Mouse (Mus musculus): ENCODE results near the gene Fndc3b. TPM values are rescaled to one million over a fixed set of nuclear protein-coding genes. Genes with fewer than 3 reads are reported as not detected.

Gene Fndc3b
- polyA plus RNA-seq, 1 experiment from 2014 or later: 20.3 TPM

GRCm38 (mm10) chr3:27665338-27665737, 45.8 kb downstream of the Fndc3b start:
- Histone ChIP-seq H3K4me1 (replicated peaks) (peaks cover 12% of the 10 kb centered on the region), H3K4me2 (no peak overlapping the region), H3K9ac (replicated peaks) (no peak overlapping the region), H3K4me3 (replicated peaks) (no peak overlapping the region), H3K36me3 (no peaks in the 10 kb centered on the region), H3K27ac (peak overlapping the region; percentile 4; the same call in 1 of the 2 replicates), H3K9me3 (no peaks in the 10 kb centered on the region), H3K27me3 (no peaks in the 10 kb centered on the region)
- no peak for ATAC-seq (ENCODE audit: insufficient number of reproducible peaks, insufficient read depth, low FRiP score, low TSS enrichment, low read depth)
- 6% methylated on average over 1 of the region's 1 CpGs for WGBS

- 52% methylated on average over 5 of the region's 5 CpGs for WGBS
Observed at GRCm38 (mm10) chr3:27663221-27663620, 47.9 kb downstream of the Fndc3b start.

GRCm38 (mm10) chr3:27658198-27658763, 52.8 kb downstream of the Fndc3b start:
- H3K27me3 ChIP-seq: no peaks in the 10 kb centered on the region
- H3K4me3 ChIP-seq (replicated peaks): no peak overlapping the region
- ATAC-seq (ENCODE audit: insufficient number of reproducible peaks, insufficient read depth, low FRiP score, low TSS enrichment, low read depth): no peak
- 85% methylated on average over 4 of the region's 4 CpGs for WGBS
- H3K4me1 ChIP-seq (replicated peaks): peaks cover 44% of the 10 kb centered on the region
- no peaks in the 10 kb centered on the region for H3K9me3 ChIP-seq
- no peaks in the 10 kb centered on the region for H3K36me3 ChIP-seq
- no peak overlapping the region for H3K27ac ChIP-seq
- H3K4me2 ChIP-seq: no peak overlapping the region
- no peak overlapping the region for H3K9ac ChIP-seq (replicated peaks)

More at GRCm38 (mm10) chr3:27663221-27663620, 47.9 kb downstream of the Fndc3b start:
- no peak for ATAC-seq (ENCODE audit: insufficient number of reproducible peaks, insufficient read depth, low FRiP score, low TSS enrichment, low read depth)
- Histone ChIP-seq H3K27ac (no peak overlapping the region), H3K4me2 (no peak overlapping the region), H3K27me3 (no peaks in the 10 kb centered on the region), H3K4me3 (replicated peaks) (no peak overlapping the region), H3K4me1 (replicated peaks) (peaks cover 14% of the 10 kb centered on the region), H3K9ac (replicated peaks) (no peak overlapping the region), H3K9me3 (no peaks in the 10 kb centered on the region), H3K36me3 (no peaks in the 10 kb centered on the region)

- Histone ChIP-seq H3K4me3 (replicated peaks) (no peak overlapping the region), H3K9ac (replicated peaks) (no peak overlapping the region), H3K9me3 (no peaks in the 10 kb centered on the region), H3K4me2 (no peak overlapping the region), H3K36me3 (no peaks in the 10 kb centered on the region), H3K27me3 (no peaks in the 10 kb centered on the region), H3K4me1 (replicated peaks) (peaks cover 56% of the 10 kb centered on the region), H3K27ac (no peak overlapping the region)
- ATAC-seq (ENCODE audit: insufficient number of reproducible peaks, insufficient read depth, low FRiP score, low TSS enrichment, low read depth): 0 out of 2 replicates have a peak, but pooled peaks have one; percentile 28
- 68% methylated on average over 7 of the region's 7 CpGs for WGBS
Observed at GRCm38 (mm10) chr3:27656764-27657390, 54.2 kb downstream of the Fndc3b start.

GRCm38 (mm10) chr3:27655673-27656072, 55.4 kb downstream of the Fndc3b start:
- Histone ChIP-seq H3K4me3 (replicated peaks) (no peak overlapping the region), H3K4me1 (replicated peaks) (peaks cover 66% of the 10 kb centered on the region), H3K27me3 (no peaks in the 10 kb centered on the region), H3K27ac (peak overlapping the region; percentile 58), H3K9me3 (no peaks in the 10 kb centered on the region), H3K9ac (replicated peaks) (no peak overlapping the region), H3K36me3 (no peaks in the 10 kb centered on the region), H3K4me2 (no peak overlapping the region)
- 68% methylated on average over 4 of the region's 4 CpGs for WGBS
- no peak for ATAC-seq (ENCODE audit: insufficient number of reproducible peaks, insufficient read depth, low FRiP score, low TSS enrichment, low read depth)

- Histone ChIP-seq H3K36me3 (no peaks in the 10 kb centered on the region), H3K9me3 (no peaks in the 10 kb centered on the region), H3K27ac (no peak overlapping the region), H3K9ac (replicated peaks) (no peak overlapping the region), H3K27me3 (no peaks in the 10 kb centered on the region), H3K4me2 (no peak overlapping the region), H3K4me3 (replicated peaks) (no peak overlapping the region), H3K4me1 (replicated peaks) (peaks cover 66% of the 10 kb centered on the region)
- 84% methylated on average over 11 of the region's 11 CpGs for WGBS
- ATAC-seq (ENCODE audit: insufficient number of reproducible peaks, insufficient read depth, low FRiP score, low TSS enrichment, low read depth): no peak
Observed at GRCm38 (mm10) chr3:27655042-27655441, 56.1 kb downstream of the Fndc3b start.

GRCm38 (mm10) chr3:27652451-27653011, 58.6 kb downstream of the Fndc3b start:
- 83% methylated on average over 9 of the region's 9 CpGs for WGBS
- H3K27ac ChIP-seq: peak overlapping the region; percentile 73
- no peak overlapping the region for H3K4me2 ChIP-seq
- H3K4me1 ChIP-seq (replicated peaks): peaks cover 68% of the 10 kb centered on the region
- no peaks in the 10 kb centered on the region for H3K27me3 ChIP-seq
- no peaks in the 10 kb centered on the region for H3K9me3 ChIP-seq
- H3K36me3 ChIP-seq: no peaks in the 10 kb centered on the region
- no peak overlapping the region for H3K9ac ChIP-seq (replicated peaks)
- ATAC-seq (ENCODE audit: insufficient number of reproducible peaks, insufficient read depth, low FRiP score, low TSS enrichment, low read depth): no peak
- H3K4me3 ChIP-seq (replicated peaks): no peak overlapping the region

GRCm38 (mm10) chr3:27651731-27652130, 59.4 kb downstream of the Fndc3b start:
- no peaks in the 10 kb centered on the region for H3K9me3 ChIP-seq
- ATAC-seq (ENCODE audit: insufficient number of reproducible peaks, insufficient read depth, low FRiP score, low TSS enrichment, low read depth): no peak
- 54% methylated on average over 6 of the region's 6 CpGs for WGBS
- no peak overlapping the region for H3K4me3 ChIP-seq (replicated peaks)
- no peaks in the 10 kb centered on the region for H3K27me3 ChIP-seq
- no peak overlapping the region for H3K9ac ChIP-seq (replicated peaks)
- no peaks in the 10 kb centered on the region for H3K36me3 ChIP-seq
- H3K4me2 ChIP-seq: no peak overlapping the region
- H3K4me1 ChIP-seq (replicated peaks): peaks cover 68% of the 10 kb centered on the region
- peak overlapping the region; percentile 73 for H3K27ac ChIP-seq

GRCm38 (mm10) chr3:27650083-27650482, 61.0 kb downstream of the Fndc3b start:
- Histone ChIP-seq H3K4me1 (replicated peaks) (peaks cover 53% of the 10 kb centered on the region), H3K4me3 (replicated peaks) (no peak overlapping the region), H3K27me3 (no peaks in the 10 kb centered on the region), H3K9me3 (no peaks in the 10 kb centered on the region), H3K4me2 (no peak overlapping the region), H3K27ac (no peak overlapping the region), H3K9ac (replicated peaks) (no peak overlapping the region), H3K36me3 (no peaks in the 10 kb centered on the region)
- WGBS: 89% methylated on average over 11 of the region's 11 CpGs
- ATAC-seq (ENCODE audit: insufficient number of reproducible peaks, insufficient read depth, low FRiP score, low TSS enrichment, low read depth): no peak

- no peak for ATAC-seq (ENCODE audit: insufficient number of reproducible peaks, insufficient read depth, low FRiP score, low TSS enrichment, low read depth)
- Histone ChIP-seq H3K4me2 (no peak overlapping the region), H3K27ac (no peak overlapping the region), H3K4me1 (replicated peaks) (peaks cover 45% of the 10 kb centered on the region), H3K9me3 (no peaks in the 10 kb centered on the region), H3K36me3 (no peaks in the 10 kb centered on the region), H3K27me3 (no peaks in the 10 kb centered on the region), H3K4me3 (replicated peaks) (no peak overlapping the region), H3K9ac (replicated peaks) (no peak overlapping the region)
- 60% methylated on average over 1 of the region's 1 CpGs for WGBS
Observed at GRCm38 (mm10) chr3:27649316-27649715, 61.8 kb downstream of the Fndc3b start.

- peaks cover 4% of the 10 kb centered on the region; the same call in 1 of the 2 replicates for H3K4me1 ChIP-seq (replicated peaks)
- H3K9ac ChIP-seq (replicated peaks): no peak overlapping the region
- no peak overlapping the region for H3K4me3 ChIP-seq (replicated peaks)
- 88% methylated on average over 6 of the region's 6 CpGs for WGBS
- H3K4me2 ChIP-seq: no peak overlapping the region
- no peak overlapping the region for H3K27ac ChIP-seq
- no peaks in the 10 kb centered on the region for H3K9me3 ChIP-seq
- no peak for ATAC-seq (ENCODE audit: insufficient number of reproducible peaks, insufficient read depth, low FRiP score, low TSS enrichment, low read depth)
- peaks cover 25% of the 10 kb centered on the region; the same call in 1 of the 2 replicates for H3K36me3 ChIP-seq
- no peaks in the 10 kb centered on the region for H3K27me3 ChIP-seq
Observed at GRCm38 (mm10) chr3:27642381-27642780, 68.7 kb downstream of the Fndc3b start.
